ENCODE assay signal across 12 mouse cellular contexts in genomic region chr16:23299904-23300740, GRCm38 (mm10).
"Had no signal": no experiment of that assay in that cellular context is flagged by ENCODE, and none has a peak within 500 bp of the region (broad histone marks: within the 10 kb centered on the region; RNA-seq: fewer than 3 reads in every experiment).

No protein-coding gene starts in this region.

- H3K4me3 ChIP-seq: limb, embryonic 13.5 days; megakaryocyte, embryonic 14.5 days; midbrain, embryonic 15.5 days; neural tube, embryonic 12.5 days had no signal

- H3K27ac ChIP-seq: limb, embryonic 13.5 days; liver, embryonic 14.5 days; midbrain, embryonic 15.5 days; neural tube, embryonic 12.5 days; stomach, postnatal 0 days had no signal

- H3K4me1 ChIP-seq: megakaryocyte, embryonic 14.5 days; midbrain, embryonic 15.5 days had no signal

- H3K27me3 ChIP-seq: limb, embryonic 13.5 days; midbrain, embryonic 15.5 days; neural tube, embryonic 12.5 days had no signal

- H3K4me2 ChIP-seq: limb, embryonic 13.5 days; midbrain, embryonic 11.5 days; midbrain, embryonic 15.5 days; neural tube, embryonic 12.5 days had no signal

- H3K36me3 ChIP-seq: limb, embryonic 13.5 days; midbrain, embryonic 15.5 days; neural tube, embryonic 12.5 days had no signal

- DNase-seq: kidney, adult 18-20 months; kidney, postnatal 10 days; left cerebral cortex, postnatal 4 days; lung, adult 18-20 months; thymus, postnatal 36 days had no signal

- H3K9ac ChIP-seq: limb, embryonic 13.5 days; liver, embryonic 14.5 days; midbrain, embryonic 15.5 days; neural tube, embryonic 12.5 days had no signal

- ATAC-seq: midbrain, embryonic 15.5 days had no signal

- H3K9me3 ChIP-seq: limb, embryonic 13.5 days; midbrain, embryonic 15.5 days; neural tube, embryonic 12.5 days had no signal
